Mouse (Mus musculus): Measurements from ENCODE around the gene Bhlhb9.

- no peak for TF ChIP-seq CTCF (IDR thresholded peaks at IDR 0.05; ENCODE audit: control insufficient read depth, insufficient read depth, low read length)
- TF ChIP-seq POLR2A (IDR thresholded peaks at IDR 0.05; ENCODE audit: borderline replicate concordance, control insufficient read depth, low read depth, low read length): no peak
Measured at GRCm38 (mm10) chrX:135922162-135922561, 124.8 kb downstream of the Bhlhb9 start.
